Comparison of ENCODE assay signal across 24 mouse cellular contexts in genomic region chr8:95375374-95375930, GRCm38 (mm10). TPM values are rescaled to one million over a fixed set of nuclear protein-coding genes. Genes with fewer than 3 reads are reported as not detected.
DNase-seq lines count a peak whose midpoint lies in the region; ATAC-seq and TF ChIP-seq lines count a peak whose summit lies in the region.
"Had no signal": no experiment of that assay in that cellular context is flagged by ENCODE, and none has a peak within 500 bp of the region (broad histone marks: within the 10 kb centered on the region; RNA-seq: fewer than 3 reads in every experiment).

No protein-coding gene starts in this region.

- intact Hi-C loops in left cerebral cortex, postnatal 36 days (cut with DNase I), result no loop called here

- H3K4me1 ChIP-seq in heart, embryonic 16.5 days (ENCODE audit: control insufficient read depth, insufficient read depth, low read length), result peaks cover 30% of the 10 kb centered on the region
- H3K4me1 ChIP-seq in heart, embryonic 10.5 days, result peaks cover 57% of the 10 kb centered on the region
- H3K4me1 ChIP-seq in midbrain, embryonic 11.5 days (ENCODE audit: control insufficient read depth, insufficient read depth, low read length), result no peaks in the 10 kb centered on the region
- H3K4me1 ChIP-seq in midbrain, embryonic 10.5 days, result peaks cover 4% of the 10 kb centered on the region; the same call in 1 of the 2 replicates
- peaks cover 51% of the 10 kb centered on the region for H3K4me1 ChIP-seq in E14TG2a.4 (replicated peaks; ENCODE audit: low read depth, low read length)
- peaks cover 3% of the 10 kb centered on the region; the same call in 1 of the 2 replicates for H3K4me1 ChIP-seq in neural tube, embryonic 15.5 days
- H3K4me1 ChIP-seq: neural tube, embryonic 12.5 days had no signal

- TF ChIP-seq CTCF in E14TG2a.4 (conservative IDR thresholded peaks at IDR 0.05; ENCODE audit: low read length), result no peak

- no peaks in the 10 kb centered on the region for H3K9me3 ChIP-seq in heart, embryonic 16.5 days (replicated peaks; ENCODE audit: control insufficient read depth, low read length)
- H3K9me3 ChIP-seq in heart, embryonic 10.5 days, result no peaks in the 10 kb centered on the region
- no peaks in the 10 kb centered on the region for H3K9me3 ChIP-seq in midbrain, embryonic 11.5 days (ENCODE audit: control insufficient read depth, low read length)
- no peaks in the 10 kb centered on the region for H3K9me3 ChIP-seq in midbrain, embryonic 10.5 days (replicated peaks)
- H3K9me3 ChIP-seq in E14TG2a.4 (ENCODE audit: low read length), result no peaks in the 10 kb centered on the region
- no peaks in the 10 kb centered on the region for H3K9me3 ChIP-seq in neural tube, embryonic 15.5 days (replicated peaks)
- H3K9me3 ChIP-seq: embryonic facial prominence, embryonic 12.5 days; kidney, embryonic 15.5 days; limb, embryonic 10.5 days; neural tube, embryonic 12.5 days had no signal

- H3K9ac ChIP-seq in heart, embryonic 16.5 days (ENCODE audit: low read length), result no peak overlapping the region
- H3K9ac ChIP-seq in midbrain, embryonic 11.5 days (ENCODE audit: low read length), result no peak overlapping the region
- no peak overlapping the region for H3K9ac ChIP-seq in neural tube, embryonic 15.5 days (replicated peaks)
- H3K9ac ChIP-seq: embryonic facial prominence, embryonic 12.5 days; kidney, embryonic 15.5 days; neural tube, embryonic 12.5 days had no signal

- H3K4me3 ChIP-seq in heart, embryonic 16.5 days (ENCODE audit: low read length), result no peak overlapping the region
- H3K4me3 ChIP-seq in heart, embryonic 10.5 days, result no peak overlapping the region
- H3K4me3 ChIP-seq in midbrain, embryonic 11.5 days (ENCODE audit: low read depth, low read length), result no peak overlapping the region
- no peak overlapping the region for H3K4me3 ChIP-seq in midbrain, embryonic 10.5 days
- peak overlapping the region; percentile 24; the same call in 1 of the 2 replicates for H3K4me3 ChIP-seq in E14TG2a.4 (replicated peaks; ENCODE audit: low read length)
- no peak overlapping the region for H3K4me3 ChIP-seq in neural tube, embryonic 15.5 days (replicated peaks)
- H3K4me3 ChIP-seq: embryonic facial prominence, embryonic 12.5 days; heart, adult 2 months; kidney, embryonic 15.5 days; limb, embryonic 10.5 days; neural tube, embryonic 12.5 days had no signal

- no peak for ATAC-seq in heart, embryonic 16.5 days (replicated peaks; ENCODE audit: extremely low read depth, insufficient read depth, low FRiP score)
- ATAC-seq in midbrain, embryonic 11.5 days (ENCODE audit: low FRiP score), result no peak
- ATAC-seq in neural tube, embryonic 15.5 days (ENCODE audit: low FRiP score), result no peak; the same call in 1 of the 2 replicates

- no peak overlapping the region for H3K4me2 ChIP-seq in heart, embryonic 16.5 days (ENCODE audit: low read depth, low read length)
- no peak overlapping the region for H3K4me2 ChIP-seq in midbrain, embryonic 11.5 days
- no peak overlapping the region for H3K4me2 ChIP-seq in neural tube, embryonic 15.5 days
- H3K4me2 ChIP-seq: embryonic facial prominence, embryonic 12.5 days; kidney, embryonic 15.5 days; neural tube, embryonic 12.5 days had no signal

- H3K27me3 ChIP-seq in heart, embryonic 16.5 days (ENCODE audit: control insufficient read depth, insufficient read depth, low read length), result no peaks in the 10 kb centered on the region
- H3K27me3 ChIP-seq in heart, embryonic 10.5 days (ENCODE audit: insufficient read depth, poor library complexity, severe bottlenecking), result no peaks in the 10 kb centered on the region
- no peaks in the 10 kb centered on the region for H3K27me3 ChIP-seq in midbrain, embryonic 11.5 days (ENCODE audit: control insufficient read depth, insufficient read depth, low read length)
- H3K27me3 ChIP-seq in midbrain, embryonic 10.5 days (ENCODE audit: low read depth, poor library complexity, severe bottlenecking), result no peaks in the 10 kb centered on the region
- peaks cover 19% of the 10 kb centered on the region for H3K27me3 ChIP-seq in E14TG2a.4 (ENCODE audit: insufficient read depth, low read length)
- H3K27me3 ChIP-seq in neural tube, embryonic 15.5 days (replicated peaks), result no peaks in the 10 kb centered on the region
- H3K27me3 ChIP-seq: CH12.LX; embryonic facial prominence, embryonic 12.5 days; kidney, embryonic 15.5 days; neural tube, embryonic 12.5 days had no signal

- H3K36me3 ChIP-seq in heart, embryonic 16.5 days (ENCODE audit: control insufficient read depth, insufficient read depth), result peaks cover 7% of the 10 kb centered on the region
- peaks cover 45% of the 10 kb centered on the region for H3K36me3 ChIP-seq in heart, embryonic 10.5 days
- H3K36me3 ChIP-seq in midbrain, embryonic 11.5 days (ENCODE audit: control insufficient read depth, insufficient read depth, low read length), result peaks cover 2% of the 10 kb centered on the region; the same call in 1 of the 2 replicates
- peaks cover 44% of the 10 kb centered on the region for H3K36me3 ChIP-seq in midbrain, embryonic 10.5 days
- no peaks in the 10 kb centered on the region for H3K36me3 ChIP-seq in E14TG2a.4 (ENCODE audit: insufficient read depth, low read length)
- peaks cover 17% of the 10 kb centered on the region for H3K36me3 ChIP-seq in neural tube, embryonic 15.5 days

- H3K27ac ChIP-seq in heart, embryonic 16.5 days (ENCODE audit: low read length), result 0 out of 2 replicates have a peak overlapping the region, but pooled peaks have one; percentile 13
- H3K27ac ChIP-seq in heart, embryonic 10.5 days, result no peak overlapping the region
- H3K27ac ChIP-seq in midbrain, embryonic 11.5 days (ENCODE audit: low read depth, low read length), result no peak overlapping the region
- no peak overlapping the region for H3K27ac ChIP-seq in midbrain, embryonic 10.5 days (replicated peaks)
- peak overlapping the region; percentile 29; the same call in 1 of the 2 replicates for H3K27ac ChIP-seq in neural tube, embryonic 15.5 days (replicated peaks)
- H3K27ac ChIP-seq: embryonic facial prominence, embryonic 12.5 days; kidney, embryonic 15.5 days; limb, embryonic 10.5 days; neural tube, embryonic 12.5 days had no signal

- 75% methylated on average over 7 of the region's 7 CpGs for WGBS in heart, embryonic 16.5 days
- 80% methylated on average over 7 of the region's 7 CpGs for WGBS in heart, embryonic 10.5 days
- WGBS in midbrain, embryonic 11.5 days, result 84% methylated on average over 7 of the region's 7 CpGs
- 85% methylated on average over 7 of the region's 7 CpGs for WGBS in midbrain, embryonic 10.5 days
- 85% methylated on average over 7 of the region's 7 CpGs for WGBS in neural tube, embryonic 15.5 days

- DNase-seq in heart, embryonic 10.5 days (ENCODE audit: low spot score), result no peak
- DNase-seq in midbrain, embryonic 11.5 days (ENCODE audit: low spot score, missing footprints), result peak; percentile 60
- no peak for DNase-seq in midbrain, embryonic 10.5 days (ENCODE audit: low spot score)
- DNase-seq in left cerebral cortex, postnatal 36 days (ENCODE audit: low spot score in 2 of 2), result no peak
- DNase-seq: adrenal gland, adult 2 months; B cell, adult 2 months; cerebellum, adult 11-12 months; cerebellum, postnatal 25 days; gastrocnemius, postnatal 36 days; heart, adult 2 months; heart, postnatal 36 days; kidney, adult 11 months; kidney, postnatal 36 days; liver; lung, postnatal 4 days had no signal

RNA-seq across cellular contexts. Expression of gene Mmp15, which starts 23.4 kb away (rescaled TPM):
- polyA plus RNA-seq in heart, embryonic 16.5 days (2015; fragmentation: Nextera tagmentation; extraction: Ambion mirVana), result 30.1 and 39.4 TPM in 2 replicates
- 30.9 and 50.2 TPM in 2 replicates for polyA plus RNA-seq in heart, embryonic 10.5 days (2016; fragmentation: Nextera tagmentation; extraction: Ambion mirVana)
- polyA plus RNA-seq in midbrain, embryonic 11.5 days (2014; fragmentation: Nextera tagmentation; extraction: Ambion mirVana), result 11.7 and 13.5 TPM in 2 replicates
- 12.8 and 14.8 TPM in 2 replicates for polyA plus RNA-seq in midbrain, embryonic 10.5 days (2016; fragmentation: Nextera tagmentation; extraction: Ambion mirVana)
- 20.9 and 21.4 TPM in 2 replicates for polyA plus RNA-seq in neural tube, embryonic 15.5 days (2015; fragmentation: Nextera tagmentation; extraction: Ambion mirVana)
- 10 to 100 TPM; 18.9 to 19.6 TPM for total RNA-seq in left cerebral cortex, postnatal 36 days (2021)
- total RNA-seq: MEL had no signal

RNA-seq across cellular contexts. Expression of gene Usb1, which starts 43.4 kb away (rescaled TPM):
- 32.4 and 32.8 TPM in 2 replicates for polyA plus RNA-seq in heart, embryonic 16.5 days (2015; fragmentation: Nextera tagmentation; extraction: Ambion mirVana)
- polyA plus RNA-seq in heart, embryonic 10.5 days (2016; fragmentation: Nextera tagmentation; extraction: Ambion mirVana), result 31.5 and 33.0 TPM in 2 replicates
- polyA plus RNA-seq in midbrain, embryonic 11.5 days (2014; fragmentation: Nextera tagmentation; extraction: Ambion mirVana), result 33.3 and 37.6 TPM in 2 replicates
- 47.7 and 50.1 TPM in 2 replicates for polyA plus RNA-seq in midbrain, embryonic 10.5 days (2016; fragmentation: Nextera tagmentation; extraction: Ambion mirVana)
- 30.1 and 33.0 TPM in 2 replicates for polyA plus RNA-seq in neural tube, embryonic 15.5 days (2015; fragmentation: Nextera tagmentation; extraction: Ambion mirVana)
- 10 to 100 TPM; 12.0 to 13.6 TPM for total RNA-seq in left cerebral cortex, postnatal 36 days (2021)

RNA-seq across cellular contexts. Expression of gene Zfp319, which starts 43.7 kb away (rescaled TPM):
- polyA plus RNA-seq in heart, embryonic 16.5 days (2015; fragmentation: Nextera tagmentation; extraction: Ambion mirVana), result 6.4 and 6.6 TPM in 2 replicates
- 7.5 TPM in 2 replicates for polyA plus RNA-seq in heart, embryonic 10.5 days (2016; fragmentation: Nextera tagmentation; extraction: Ambion mirVana)
- 8.3 and 8.6 TPM in 2 replicates for polyA plus RNA-seq in midbrain, embryonic 11.5 days (2014; fragmentation: Nextera tagmentation; extraction: Ambion mirVana)
- polyA plus RNA-seq in midbrain, embryonic 10.5 days (2016; fragmentation: Nextera tagmentation; extraction: Ambion mirVana), result 11.1 and 14.1 TPM in 2 replicates
- polyA plus RNA-seq in neural tube, embryonic 15.5 days (2015; fragmentation: Nextera tagmentation; extraction: Ambion mirVana), result 12.4 and 12.6 TPM in 2 replicates
- 10 to 100 TPM; 15.6 to 16.3 TPM for total RNA-seq in left cerebral cortex, postnatal 36 days (2021)

RNA-seq across cellular contexts. Expression of gene Cfap20, which starts 59.2 kb away (rescaled TPM):
- polyA plus RNA-seq in heart, embryonic 16.5 days (2015; fragmentation: Nextera tagmentation; extraction: Ambion mirVana), result 155 and 167 TPM in 2 replicates
- polyA plus RNA-seq in heart, embryonic 10.5 days (2016; fragmentation: Nextera tagmentation; extraction: Ambion mirVana), result 126 and 129 TPM in 2 replicates
- polyA plus RNA-seq in midbrain, embryonic 11.5 days (2014; fragmentation: Nextera tagmentation; extraction: Ambion mirVana), result 139 and 142 TPM in 2 replicates
- 145 and 150 TPM in 2 replicates for polyA plus RNA-seq in midbrain, embryonic 10.5 days (2016; fragmentation: Nextera tagmentation; extraction: Ambion mirVana)
- 121 and 123 TPM in 2 replicates for polyA plus RNA-seq in neural tube, embryonic 15.5 days (2015; fragmentation: Nextera tagmentation; extraction: Ambion mirVana)
- total RNA-seq in left cerebral cortex, postnatal 36 days (2021), result 10 to 100 TPM; 49.3 to 66.1 TPM

Comparison
In these comparisons a context has a peak if more than half of its experiments do, and no peak if none do; other contexts are left out.
1. H3K27ac ChIP-seq: peak in heart, embryonic 16.5 days (single experiment) and neural tube, embryonic 15.5 days (single experiment); none in heart, embryonic 10.5 days (single experiment), midbrain, embryonic 11.5 days (single experiment) and midbrain, embryonic 10.5 days (single experiment).